Mouse (Mus musculus): ENCODE results near the gene Cyp39a1.

The Cyp39a1 gene

DNA sequence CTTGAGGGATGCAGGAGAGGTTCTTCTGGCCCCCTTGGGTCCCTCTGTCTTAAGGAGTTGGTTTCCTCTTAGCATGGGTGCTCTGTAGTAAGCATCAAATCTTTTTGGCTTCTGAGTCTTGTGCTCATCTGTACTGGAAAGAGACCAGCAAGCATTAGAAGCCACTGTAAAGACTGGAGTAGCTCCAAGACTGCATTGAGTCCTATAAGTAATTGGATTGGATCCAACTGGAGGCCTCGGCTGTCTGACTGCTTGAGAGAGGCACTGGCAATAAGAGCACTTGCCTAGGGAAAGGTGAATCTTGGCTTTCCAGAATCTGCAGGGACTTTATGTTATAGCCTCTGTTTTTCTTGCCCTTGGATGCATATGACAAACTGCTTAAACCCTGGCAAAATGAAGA is 85.6 kb downstream of the Cyp39a1 start:
- in situ Hi-C loops (cut with MboI; ENCODE audit: unreplicated experiment in 2 of 2): no loop called here

DNA sequence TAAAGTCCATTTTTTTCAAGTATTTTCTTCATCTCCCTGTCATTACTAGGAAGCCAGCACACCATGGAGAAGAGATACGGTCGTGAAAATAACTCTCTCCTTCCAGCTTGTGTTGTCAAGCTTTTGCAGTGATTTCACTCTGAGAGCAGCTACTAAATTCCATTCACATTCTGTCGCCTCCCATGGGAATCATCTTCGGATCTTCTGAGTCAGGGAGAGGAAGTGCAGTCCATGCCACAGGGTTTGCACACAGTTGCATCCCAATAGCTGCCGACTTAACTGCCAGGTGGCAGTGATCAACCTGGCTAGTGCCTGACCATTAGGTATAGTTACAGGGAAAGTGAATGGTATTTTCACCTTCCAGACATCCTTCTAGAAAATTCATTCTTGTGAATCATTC is 87.5 kb downstream of the Cyp39a1 start:
- in situ Hi-C loops (cut with MboI; ENCODE audit: unreplicated experiment in 2 of 2): no loop called here

DNA sequence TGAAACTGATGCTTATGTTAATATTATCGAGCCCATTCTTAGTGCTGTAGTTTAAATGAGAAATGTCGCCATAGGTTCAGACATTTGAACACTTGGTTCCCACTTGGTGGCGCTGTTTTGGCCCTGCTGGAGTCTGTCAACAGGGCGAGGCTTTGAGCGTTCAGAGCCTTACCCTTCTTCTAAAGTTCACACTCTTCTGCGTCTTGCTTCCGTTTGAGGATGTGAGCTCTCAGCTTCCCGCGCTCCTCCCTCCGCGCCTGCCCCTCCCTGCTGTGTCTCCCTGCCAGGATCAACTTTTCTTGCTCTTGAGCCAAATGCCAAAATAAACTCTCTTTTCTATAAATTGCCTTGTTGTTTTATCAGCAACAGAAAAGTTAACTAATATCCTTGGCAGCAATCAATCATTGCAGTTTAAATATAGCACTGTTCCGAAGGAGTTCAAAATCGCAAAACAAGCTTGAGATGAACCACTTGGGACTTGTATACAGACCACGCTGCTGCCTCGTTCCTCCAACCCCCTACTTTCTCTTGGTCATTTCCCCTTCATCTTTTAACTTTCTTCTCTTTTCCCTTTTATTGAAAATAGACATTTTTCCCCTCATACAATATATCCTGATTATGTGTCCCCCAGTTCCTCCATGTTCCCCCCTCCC is 91.5 kb downstream of the Cyp39a1 start:
- in situ Hi-C loops (cut with MboI; ENCODE audit: unreplicated experiment in 2 of 2): no loop called here

DNA sequence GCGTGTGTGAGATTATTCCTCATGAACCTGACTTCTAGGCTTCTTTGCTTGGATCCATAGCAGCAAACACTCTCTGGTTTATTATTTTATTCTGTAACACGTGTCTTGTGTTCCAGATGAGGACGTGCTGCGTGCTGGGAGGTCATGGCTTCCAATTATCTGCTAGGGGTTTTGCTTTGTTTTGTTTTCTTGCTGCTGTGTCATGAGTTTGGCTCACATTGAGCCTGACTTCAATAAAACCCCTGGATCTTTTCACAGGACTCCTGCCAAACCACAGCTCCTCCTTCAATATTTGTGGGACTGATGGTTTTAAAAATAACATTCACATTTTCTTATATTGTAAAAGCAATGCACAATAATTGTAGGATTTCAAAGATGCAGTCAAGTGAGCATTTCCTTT is 117.3 kb downstream of the Cyp39a1 start:
- in situ Hi-C loops (cut with MboI; ENCODE audit: unreplicated experiment in 2 of 2): no loop called here

DNA sequence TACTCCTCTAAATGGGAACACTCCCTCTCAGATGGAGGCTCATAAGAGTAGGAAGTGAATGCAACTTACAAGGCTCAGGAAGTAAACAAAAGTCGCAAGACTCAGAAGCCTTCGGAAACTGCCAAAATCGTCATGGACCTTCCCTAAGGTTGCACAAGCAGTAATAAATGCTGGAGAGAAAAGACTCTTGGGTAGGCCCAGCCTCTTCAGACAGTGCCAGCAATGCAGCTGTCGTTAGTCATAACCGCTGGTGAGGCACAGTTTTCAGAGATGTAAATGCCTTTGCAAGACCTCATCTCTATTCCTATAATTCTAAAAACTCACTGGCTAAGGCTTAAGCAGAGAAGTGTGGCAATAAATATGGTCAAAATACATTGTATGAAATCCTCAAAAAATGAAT is 121.0 kb downstream of the Cyp39a1 start:
- in situ Hi-C loops (cut with MboI; ENCODE audit: unreplicated experiment in 2 of 2): no loop called here

DNA sequence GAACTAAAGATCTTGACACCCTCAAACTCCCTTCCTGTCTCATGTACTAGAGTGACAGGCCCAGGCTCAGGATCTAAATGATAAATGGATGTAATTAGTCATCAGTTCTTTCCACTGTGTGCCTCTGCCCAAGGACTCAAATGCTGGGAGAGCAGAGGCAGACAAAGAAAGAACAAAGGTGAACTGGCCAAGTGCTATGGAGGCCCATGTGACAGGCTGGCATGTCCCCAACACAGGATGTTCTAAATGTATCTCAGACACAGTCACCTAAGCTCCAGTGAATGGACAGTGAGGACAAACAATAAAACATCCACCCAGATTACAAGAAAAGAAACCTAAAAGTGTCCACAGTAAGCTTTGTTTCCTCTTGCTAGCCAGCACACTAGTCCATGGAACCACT is 122.2 kb downstream of the Cyp39a1 start:
- in situ Hi-C loops (cut with MboI; ENCODE audit: unreplicated experiment in 2 of 2): no loop called here

DNA sequence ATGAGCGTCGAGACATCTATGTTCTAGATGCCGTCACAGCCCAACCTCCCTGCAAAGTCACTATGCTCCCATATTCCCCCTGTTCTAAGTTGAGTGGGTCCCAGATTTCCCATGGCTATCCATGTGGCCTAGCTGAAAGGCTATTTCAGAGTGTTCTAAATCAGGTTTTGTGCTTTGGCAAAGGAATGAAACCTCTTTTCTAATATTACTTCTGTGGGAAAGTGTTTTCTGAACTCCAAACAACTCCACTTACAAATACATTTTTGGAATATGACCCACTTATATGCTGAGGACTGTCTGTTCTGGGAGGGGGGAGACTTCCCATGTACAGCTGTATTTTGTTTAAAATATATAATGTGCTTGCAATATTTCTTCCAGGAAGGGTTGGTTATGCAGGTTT is 124.5 kb downstream of the Cyp39a1 start:
- in situ Hi-C loops (cut with MboI; ENCODE audit: unreplicated experiment in 2 of 2): no loop called here

DNA sequence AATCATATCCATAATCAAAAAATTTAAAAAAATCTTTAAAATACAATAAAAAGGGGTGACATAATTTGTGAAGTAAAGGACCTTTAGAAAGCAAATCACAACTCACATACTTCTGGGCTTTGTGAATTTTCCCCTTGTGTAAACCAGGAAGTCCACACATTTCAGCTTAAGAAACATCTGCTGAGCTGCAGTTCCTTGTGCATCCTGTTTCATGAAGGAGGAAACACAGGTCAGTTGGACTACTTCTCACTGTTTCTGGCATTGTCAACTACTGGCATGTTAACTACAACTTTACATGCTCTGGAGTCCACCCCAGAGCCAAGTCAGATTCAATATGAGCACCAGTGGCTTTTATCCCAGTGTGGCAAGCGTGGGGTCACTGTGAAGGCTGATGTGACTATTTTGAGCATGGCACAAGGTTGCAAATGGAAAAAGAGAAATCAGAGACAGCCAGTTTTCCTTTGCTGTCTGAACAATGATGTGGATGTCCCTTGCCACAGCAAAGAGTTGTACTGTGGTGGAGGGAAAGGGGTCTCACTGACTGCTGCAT is 127.6 kb downstream of the Cyp39a1 start:
- in situ Hi-C loops (cut with MboI; ENCODE audit: unreplicated experiment in 2 of 2): no loop called here

All from v-Abl transformed pro-B cells (cell line).